Mouse (Mus musculus) heart, postnatal 0 days (tissue): ENCODE data around the gene Pla2g2f. TPM values are rescaled to one million over a fixed set of nuclear protein-coding genes. Genes with fewer than 3 reads are reported as not detected.

Source experiments
- ATAC-seq: fragments of 200-750 bp; cut with Nextera tagmentation; 2 replicates; pipeline ENCODE4 v1.8.0; 2017; ENCODE audit warnings: low read depth, moderate number of reproducible peaks, moderate library complexity; ENCODE audit not compliant: insufficient read depth
- DNase-seq: peaks from one replicate; pipeline ENCODE4 v3.0.0-alpha.2; 2016; ENCODE audit warnings: low spot score
- H3K27ac ChIP-seq: fragments of 300-500 bp; sonication (generic); 2 replicates; pipeline ENCODE4 v1.5.1; 2014; ENCODE audit warnings: low read depth, mild to moderate bottlenecking
- H3K27me3 ChIP-seq: fragments of 300-500 bp; sonication (generic); 2 replicates; pipeline ENCODE4 v1.6.1; 2014; ENCODE audit warnings: low read length, mixed read lengths; ENCODE audit not compliant: control insufficient read depth, insufficient read depth
- H3K36me3 ChIP-seq: fragments of 300-500 bp; sonication (generic); replicated peaks from 2 replicates; pipeline ENCODE4 v1.6.1; 2014; ENCODE audit warnings: low read length, mixed read lengths; ENCODE audit not compliant: control insufficient read depth, insufficient read depth
- H3K4me1 ChIP-seq: fragments of 300-500 bp; sonication (generic); 2 replicates; pipeline ENCODE4 v1.6.1; 2014; ENCODE audit warnings: antibody characterized with exemption; ENCODE audit not compliant: control insufficient read depth, insufficient read depth
- H3K4me2 ChIP-seq: fragments of 300-500 bp; sonication (generic); 2 replicates; pipeline ENCODE4 v1.6.1; 2014; ENCODE audit warnings: low read depth, mild to moderate bottlenecking, low read length, moderate library complexity
- H3K4me3 ChIP-seq: fragments of 300-500 bp; sonication (generic); 2 replicates; pipeline ENCODE4 v1.5.1; 2014; ENCODE audit warnings: low read depth, low read length
- H3K9ac ChIP-seq: fragments of 300-500 bp; sonication (generic); replicated peaks from 2 replicates; pipeline ENCODE4 v1.6.1; 2014; ENCODE audit warnings: low read depth, low read length, mixed read lengths
- H3K9me3 ChIP-seq: fragments of 300-500 bp; sonication (generic); replicated peaks from 2 replicates; pipeline ENCODE4 v1.6.1; 2016; ENCODE audit warnings: low read length; ENCODE audit not compliant: control insufficient read depth
- CTCF ChIP-seq: IDR thresholded peaks from 2 replicates; pipeline ENCODE4 v1.5.1; 2016; ENCODE audit warnings: antibody characterized with exemption, control low read depth, low read depth
- EP300 ChIP-seq: IDR thresholded peaks from 2 replicates; pipeline ENCODE4 v1.6.1; 2016; ENCODE audit warnings: antibody characterized with exemption, low read depth
- WGBS: fragments of 180-500 bp; shearing (Covaris S2); extraction: QIAGEN DNeasy Blood & Tissue Kit; methylation state at CpG from one replicate; pipeline ENCODE4 v1.1.7; 2014; 5-methylcytosine and 5-hydroxymethylcytosine counted together
- polyA plus RNA-seq: library from polyadenylated mRNA; unstranded; fragments of >200 nt; fragmentation: Nextera tagmentation; extraction: Ambion mirVana; gene quantifications from 2 replicates; pipeline ENCODE4 v1.2.1, GENCODE M21; 2015
- total RNA-seq: library from RNA; depleted of rRNA; stranded (reverse); fragments of >200 nt; gene quantifications from 2 replicates; pipeline ENCODE4 v1.2.3, GENCODE M21; 2014; ENCODE audit warnings: low replicate concordance

Gene Pla2g2f
- total and polyA plus RNA-seq, 2 experiments from 2014 or later, result not detected

DNA sequence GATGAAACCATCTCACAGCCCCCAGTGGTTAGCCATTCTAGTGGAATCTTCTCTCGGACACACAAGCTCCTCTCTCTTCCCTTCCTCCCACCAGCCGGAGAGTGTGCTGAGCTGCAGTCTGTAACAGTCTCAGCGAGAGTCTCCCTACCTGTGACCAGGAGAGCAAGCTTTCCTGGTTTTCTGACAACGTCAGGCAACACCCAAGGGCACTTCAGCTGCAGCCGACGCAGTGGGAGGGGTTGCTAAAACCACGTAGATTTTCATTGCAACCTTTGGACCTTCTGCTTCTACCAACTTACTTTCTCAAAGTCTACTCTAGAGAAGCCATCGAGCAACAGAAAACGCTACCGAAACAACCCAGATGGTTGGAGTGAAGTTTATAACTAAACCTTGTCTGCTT is 14.5 kb upstream of the Pla2g2f start:
- H3K4me2 ChIP-seq, result no peak overlapping the region
- no peaks in the 10 kb centered on the region for H3K36me3 ChIP-seq
- WGBS, result 76% methylated on average over 10 of the region's 10 CpGs
- TF ChIP-seq CTCF, result no peak
- TF ChIP-seq EP300, result no peak
- H3K9me3 ChIP-seq, result no peaks in the 10 kb centered on the region
- no peaks in the 10 kb centered on the region for H3K4me1 ChIP-seq
- ATAC-seq (no peak), DNase-seq (no peak)
- H3K27ac ChIP-seq, result no peak overlapping the region
- H3K27me3 ChIP-seq, result peaks cover 11% of the 10 kb centered on the region
- no peak overlapping the region for H3K9ac ChIP-seq
- H3K4me3 ChIP-seq, result no peak overlapping the region

DNA sequence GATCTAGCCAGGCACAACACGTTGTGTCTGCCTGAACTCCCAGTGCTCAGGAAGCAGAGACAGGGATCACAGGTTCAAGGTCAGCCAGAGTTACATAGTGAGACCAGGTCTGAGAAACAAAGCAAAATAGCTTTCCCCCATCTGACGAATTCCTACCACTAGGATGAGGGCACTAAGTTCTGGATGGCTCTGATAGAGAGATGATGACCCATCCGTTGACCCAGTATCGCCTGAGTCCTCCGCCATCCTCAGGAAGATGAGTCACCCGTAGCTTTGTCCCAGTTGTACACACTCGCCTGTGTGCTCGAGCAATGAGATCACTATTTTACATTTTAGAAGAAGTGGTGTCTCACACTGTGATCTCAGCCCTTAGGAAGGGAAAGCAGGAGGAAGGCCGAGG is 4.8 kb upstream of the Pla2g2f start:
- H3K4me1 ChIP-seq, result no peaks in the 10 kb centered on the region
- H3K36me3 ChIP-seq, result no peaks in the 10 kb centered on the region
- DNase-seq, result no peak
- ATAC-seq, result no peak
- H3K27ac ChIP-seq, result no peak overlapping the region
- 63% methylated on average over 9 of the region's 9 CpGs for WGBS
- H3K9ac ChIP-seq, result no peak overlapping the region
- no peak overlapping the region for H3K4me2 ChIP-seq
- no peak overlapping the region for H3K4me3 ChIP-seq
- no peak for TF ChIP-seq EP300
- TF ChIP-seq CTCF, result no peak
- no peaks in the 10 kb centered on the region; the same call in 1 of the 2 replicates for H3K27me3 ChIP-seq
- H3K9me3 ChIP-seq, result no peaks in the 10 kb centered on the region

GRCm38 (mm10) chr4:138755983-138756382 is 1.4 kb downstream of the Pla2g2f start:
- ATAC-seq, result no peak
- no peak for DNase-seq

DNA sequence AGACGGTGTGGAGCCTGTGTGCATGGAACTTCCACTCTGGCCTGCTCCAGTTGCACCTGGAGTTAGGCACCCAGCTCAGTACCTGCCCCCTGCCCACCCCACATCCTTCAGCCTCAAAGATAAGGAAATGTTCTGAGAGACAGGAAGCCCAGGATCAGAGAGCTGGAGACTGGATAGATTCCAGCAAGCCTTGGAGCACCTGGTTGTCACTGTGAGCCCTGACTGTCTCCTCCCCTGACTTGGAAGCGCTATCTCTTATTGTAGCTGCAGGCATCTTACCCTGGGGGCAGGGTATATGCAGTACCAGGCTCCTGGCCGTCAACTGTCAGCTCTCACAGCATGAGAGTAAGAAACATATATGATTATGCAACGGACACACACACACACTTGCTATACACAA is 2.0 kb downstream of the Pla2g2f start:
- WGBS, result 56% methylated on average over 4 of the region's 4 CpGs
- Histone ChIP-seq H3K36me3 (no peaks in the 10 kb centered on the region), H3K9ac (no peak overlapping the region), H3K4me2 (no peak overlapping the region), H3K9me3 (no peaks in the 10 kb centered on the region), H3K27ac (no peak overlapping the region), H3K27me3 (no peaks in the 10 kb centered on the region; the same call in 1 of the 2 replicates), H3K4me1 (no peaks in the 10 kb centered on the region), H3K4me3 (no peak overlapping the region)
- ATAC-seq (no peak), DNase-seq (no peak)
- TF ChIP-seq CTCF (no peak), EP300 (no peak)

More at GRCm38 (mm10) chr4:138755983-138756382, 1.4 kb downstream of the Pla2g2f start:
- Histone ChIP-seq H3K36me3 (no peaks in the 10 kb centered on the region), H3K9me3 (no peaks in the 10 kb centered on the region), H3K27me3 (no peaks in the 10 kb centered on the region; the same call in 1 of the 2 replicates), H3K9ac (no peak overlapping the region), H3K4me1 (no peaks in the 10 kb centered on the region), H3K4me3 (no peak overlapping the region), H3K27ac (no peak overlapping the region), H3K4me2 (no peak overlapping the region)
- WGBS, result 77% methylated on average over 11 of the region's 11 CpGs
- TF ChIP-seq CTCF, result no peak
- no peak for TF ChIP-seq EP300

- Histone ChIP-seq H3K36me3 (no peaks in the 10 kb centered on the region), H3K4me1 (no peaks in the 10 kb centered on the region), H3K9me3 (no peaks in the 10 kb centered on the region), H3K4me2 (no peak overlapping the region), H3K9ac (no peak overlapping the region), H3K27me3 (0 out of 2 replicates have a peak, but pooled peaks cover 4% of the 10 kb centered on the region), H3K27ac (no peak overlapping the region), H3K4me3 (no peak overlapping the region)
- DNase-seq (no peak), ATAC-seq (no peak)
- TF ChIP-seq EP300 (no peak), CTCF (no peak)
- WGBS, result 45% methylated on average over 9 of the region's 9 CpGs
These were observed 3.0 kb downstream of the Pla2g2f start for GRCm38 (mm10) chr4:138754432-138754831.

- no peaks in the 10 kb centered on the region for H3K4me1 ChIP-seq
- H3K27me3 ChIP-seq, result 0 out of 2 replicates have a peak, but pooled peaks cover 10% of the 10 kb centered on the region
- TF ChIP-seq CTCF (no peak), EP300 (no peak)
- H3K9ac ChIP-seq, result no peak overlapping the region
- DNase-seq, result no peak
- H3K9me3 ChIP-seq, result no peaks in the 10 kb centered on the region
- no peak overlapping the region for H3K4me3 ChIP-seq
- no peak overlapping the region for H3K27ac ChIP-seq
- no peak for ATAC-seq
- 70% methylated on average over 3 of the region's 3 CpGs for WGBS
- H3K4me2 ChIP-seq, result no peak overlapping the region
- H3K36me3 ChIP-seq, result no peaks in the 10 kb centered on the region
These were observed 3.8 kb downstream of the Pla2g2f start for GRCm38 (mm10) chr4:138753608-138754007.
